Mouse (Mus musculus): ENCODE data around the gene Cdc42se2. TPM values are rescaled to one million over a fixed set of nuclear protein-coding genes. Genes with fewer than 3 reads are reported as not detected.

The Cdc42se2 gene
- polyA plus RNA-seq, 1 experiment from 2014 or later = 136 TPM

DNA sequence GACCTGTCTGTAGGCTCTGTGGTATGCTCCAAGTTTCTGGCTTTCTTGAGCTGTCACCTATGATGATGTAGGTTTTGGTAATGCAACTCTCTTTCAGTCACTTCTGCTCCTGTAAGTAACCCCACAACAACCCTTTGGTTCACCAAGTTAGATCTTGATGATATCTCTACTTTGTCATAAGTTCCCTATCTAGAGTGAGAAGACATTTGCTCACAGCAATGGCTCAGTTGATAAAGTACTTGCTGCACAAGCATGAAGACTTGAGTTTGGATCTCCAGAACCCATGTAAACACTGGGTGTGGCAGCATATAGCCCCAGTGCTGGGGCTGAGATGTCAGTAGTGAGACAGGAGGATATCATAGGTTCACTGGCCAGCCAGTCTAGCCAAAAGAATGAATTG is 28.2 kb upstream of the Cdc42se2 start:
- H3K4me1 ChIP-seq (ENCODE audit: control insufficient read depth, insufficient read depth, low read depth, low read length) = peaks cover 5% of the 10 kb centered on the region
- no peaks in the 10 kb centered on the region for H3K27me3 ChIP-seq (replicated peaks; ENCODE audit: control insufficient read depth, insufficient read depth, low read length)
- no peak overlapping the region for H3K4me2 ChIP-seq (ENCODE audit: low read length)
- no peak for ATAC-seq
- no peak overlapping the region for H3K9ac ChIP-seq (ENCODE audit: low read depth, low read length)
- H3K9me3 ChIP-seq (ENCODE audit: control insufficient read depth, low read length) = no peaks in the 10 kb centered on the region
- no peak overlapping the region for H3K27ac ChIP-seq (ENCODE audit: low read depth, low read length)
- no peak overlapping the region for H3K4me3 ChIP-seq (ENCODE audit: low read length)
- H3K36me3 ChIP-seq (ENCODE audit: control insufficient read depth, insufficient read depth, low read length) = no peaks in the 10 kb centered on the region

DNA sequence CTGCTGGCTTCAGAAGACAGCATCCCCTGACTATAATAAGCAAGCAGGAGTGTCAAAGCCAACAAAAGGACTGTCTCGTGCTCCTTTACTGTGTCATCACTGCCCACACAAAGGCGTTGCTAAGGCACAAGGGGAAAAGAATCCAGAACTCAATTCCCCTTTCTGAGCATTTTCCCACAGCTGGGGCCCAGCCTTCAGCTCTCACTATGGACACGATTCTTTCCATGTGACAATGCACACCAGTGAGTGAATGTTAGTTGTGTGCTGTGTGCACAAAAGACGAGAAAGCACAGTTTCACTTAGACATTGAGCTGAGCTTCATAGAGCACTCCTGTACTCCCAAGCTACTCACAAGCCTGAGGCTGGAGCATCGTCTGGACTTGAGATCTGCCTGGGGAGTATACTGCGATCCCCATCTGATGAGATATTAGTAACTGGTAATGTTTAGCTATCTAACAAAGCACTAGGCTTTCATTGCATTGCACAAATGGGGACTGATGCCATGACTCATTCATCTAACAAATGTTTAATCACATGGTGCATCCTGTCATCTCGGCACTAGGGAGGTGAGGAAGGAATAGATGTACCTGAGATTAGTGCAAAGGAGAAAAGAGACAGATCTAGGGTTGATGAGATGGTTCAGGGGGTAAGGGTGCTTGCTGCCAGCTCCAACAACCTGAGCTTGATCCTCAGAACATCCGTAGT is 25.5 kb upstream of the Cdc42se2 start:
- no peaks in the 10 kb centered on the region for H3K36me3 ChIP-seq (ENCODE audit: control insufficient read depth, insufficient read depth, low read length)

DNA sequence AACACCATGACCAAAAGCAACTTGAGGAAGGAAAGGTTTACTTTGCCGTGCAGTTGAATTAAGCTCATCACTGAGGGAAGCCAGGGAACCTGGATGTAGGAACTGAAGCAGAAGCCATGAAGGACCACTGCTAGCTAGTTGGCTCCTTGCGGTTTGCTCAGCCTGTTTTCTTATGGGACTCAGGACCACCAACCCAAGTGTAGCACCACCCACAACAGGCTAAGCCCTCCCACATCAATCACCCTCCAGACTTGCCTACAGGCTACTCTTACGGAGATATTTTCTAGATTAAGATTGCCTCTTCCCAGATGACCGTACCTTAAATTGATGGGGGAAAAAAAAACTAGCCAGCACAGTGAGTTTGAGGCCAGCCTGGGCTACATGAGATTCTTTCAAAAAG is 24.8 kb upstream of the Cdc42se2 start:
- H3K9ac ChIP-seq (ENCODE audit: low read depth, low read length) = no peak overlapping the region
- no peak overlapping the region for H3K27ac ChIP-seq (ENCODE audit: low read depth, low read length)
- no peaks in the 10 kb centered on the region for H3K27me3 ChIP-seq (replicated peaks; ENCODE audit: control insufficient read depth, insufficient read depth, low read length)
- H3K4me3 ChIP-seq (ENCODE audit: low read length) = no peak overlapping the region
- no peak for ATAC-seq
- no peaks in the 10 kb centered on the region for H3K36me3 ChIP-seq (ENCODE audit: control insufficient read depth, insufficient read depth, low read length)
- H3K4me2 ChIP-seq (ENCODE audit: low read length) = no peak overlapping the region
- H3K9me3 ChIP-seq (ENCODE audit: control insufficient read depth, low read length) = no peaks in the 10 kb centered on the region
- peaks cover 5% of the 10 kb centered on the region for H3K4me1 ChIP-seq (ENCODE audit: control insufficient read depth, insufficient read depth, low read depth, low read length)
- WGBS = 26% methylated on average over 4 of the region's 4 CpGs

More for the DNA sequence above, 25.5 kb upstream of the Cdc42se2 start:
- H3K27me3 ChIP-seq (replicated peaks; ENCODE audit: control insufficient read depth, insufficient read depth, low read length) = no peaks in the 10 kb centered on the region
- H3K4me3 ChIP-seq (ENCODE audit: low read length) = no peak overlapping the region
- H3K4me1 ChIP-seq (ENCODE audit: control insufficient read depth, insufficient read depth, low read depth, low read length) = peaks cover 5% of the 10 kb centered on the region
- peak; percentile 60; the same call in 1 of the 2 replicates for ATAC-seq
- H3K4me2 ChIP-seq (ENCODE audit: low read length) = no peak overlapping the region
- no peaks in the 10 kb centered on the region for H3K9me3 ChIP-seq (ENCODE audit: control insufficient read depth, low read length)
- 21% methylated on average over 8 of the region's 8 CpGs for WGBS
- no peak overlapping the region for H3K9ac ChIP-seq (ENCODE audit: low read depth, low read length)
- no peak overlapping the region for H3K27ac ChIP-seq (ENCODE audit: low read depth, low read length)

DNA sequence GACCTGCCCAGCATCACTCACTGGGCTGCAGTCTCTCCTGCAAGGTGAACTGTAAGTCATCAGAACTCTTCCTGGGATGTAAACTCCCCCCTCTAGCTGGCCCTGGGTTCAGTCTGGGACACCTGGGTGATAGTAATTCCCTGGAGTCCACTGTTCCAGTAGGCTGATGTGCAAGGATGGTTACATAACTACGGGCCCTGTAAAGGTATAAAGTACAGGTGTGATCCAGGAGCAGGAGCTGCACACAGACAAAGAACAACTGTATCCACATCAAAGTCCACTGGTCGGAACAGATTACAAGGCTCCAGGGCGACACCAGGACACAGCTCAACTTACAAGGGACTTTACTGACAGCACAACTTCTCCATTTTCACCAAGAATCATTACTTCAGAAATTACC is 23.6 kb upstream of the Cdc42se2 start:
- no peak for ATAC-seq
- Histone ChIP-seq H3K36me3 (ENCODE audit: control insufficient read depth, insufficient read depth, low read length) (no peaks in the 10 kb centered on the region), H3K4me1 (ENCODE audit: control insufficient read depth, insufficient read depth, low read depth, low read length) (peaks cover 5% of the 10 kb centered on the region), H3K4me2 (ENCODE audit: low read length) (no peak overlapping the region), H3K9me3 (ENCODE audit: control insufficient read depth, low read length) (no peaks in the 10 kb centered on the region), H3K4me3 (ENCODE audit: low read length) (no peak overlapping the region), H3K27ac (ENCODE audit: low read depth, low read length) (no peak overlapping the region), H3K27me3 (replicated peaks; ENCODE audit: control insufficient read depth, insufficient read depth, low read length) (no peaks in the 10 kb centered on the region), H3K9ac (ENCODE audit: low read depth, low read length) (no peak overlapping the region)
- 90% methylated on average over 3 of the region's 3 CpGs for WGBS

DNA sequence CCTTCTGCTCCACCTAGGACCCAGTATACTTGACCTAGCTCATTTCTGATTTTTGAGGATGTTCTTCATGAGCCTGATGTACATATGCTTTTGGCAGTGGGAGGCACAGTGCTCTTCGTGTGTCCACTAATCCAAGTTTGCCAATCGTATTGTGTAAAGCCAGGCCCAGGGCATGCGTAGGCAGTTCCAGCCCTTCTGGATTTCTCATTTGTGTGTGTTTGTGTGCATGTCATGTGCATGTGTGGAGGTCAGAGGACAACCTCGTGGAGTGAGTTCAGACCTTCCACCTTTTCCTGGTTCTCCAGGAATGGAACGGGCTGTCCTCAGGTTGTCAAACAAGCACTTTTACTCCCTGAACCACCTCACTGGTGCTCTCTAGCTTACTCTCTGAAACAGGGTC is 22.1 kb upstream of the Cdc42se2 start:
- Histone ChIP-seq H3K4me3 (ENCODE audit: low read length) (no peak overlapping the region), H3K36me3 (ENCODE audit: control insufficient read depth, insufficient read depth, low read length) (no peaks in the 10 kb centered on the region), H3K27me3 (replicated peaks; ENCODE audit: control insufficient read depth, insufficient read depth, low read length) (no peaks in the 10 kb centered on the region), H3K4me2 (ENCODE audit: low read length) (no peak overlapping the region), H3K4me1 (ENCODE audit: control insufficient read depth, insufficient read depth, low read depth, low read length) (peaks cover 5% of the 10 kb centered on the region), H3K9ac (ENCODE audit: low read depth, low read length) (no peak overlapping the region), H3K27ac (ENCODE audit: low read depth, low read length) (no peak overlapping the region), H3K9me3 (ENCODE audit: control insufficient read depth, low read length) (no peaks in the 10 kb centered on the region)
- WGBS = 89% methylated on average over 5 of the region's 5 CpGs
- no peak for ATAC-seq

DNA sequence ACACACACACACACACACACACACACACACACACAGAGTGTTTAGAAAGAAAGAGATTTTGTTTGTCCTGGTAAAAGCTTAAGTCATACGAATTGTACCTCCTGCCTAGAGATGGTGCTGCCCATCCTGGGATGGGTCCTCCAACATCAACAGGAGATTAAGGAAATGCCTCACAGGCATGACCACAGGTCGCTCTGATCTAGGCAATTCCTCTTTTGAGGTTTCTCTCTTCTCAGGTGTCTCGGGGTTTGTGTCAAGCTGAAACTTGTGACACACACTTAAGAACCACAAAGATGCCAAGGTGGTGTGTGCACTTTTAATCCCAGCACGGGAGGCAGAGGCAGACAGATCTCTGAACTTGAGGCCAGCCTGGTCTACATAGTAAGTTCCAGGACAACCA is 20.7 kb upstream of the Cdc42se2 start:
- H3K36me3 ChIP-seq (ENCODE audit: control insufficient read depth, insufficient read depth, low read length) = no peaks in the 10 kb centered on the region
- 91% methylated on average over 4 of the region's 4 CpGs for WGBS
- ATAC-seq = no peak

DNA sequence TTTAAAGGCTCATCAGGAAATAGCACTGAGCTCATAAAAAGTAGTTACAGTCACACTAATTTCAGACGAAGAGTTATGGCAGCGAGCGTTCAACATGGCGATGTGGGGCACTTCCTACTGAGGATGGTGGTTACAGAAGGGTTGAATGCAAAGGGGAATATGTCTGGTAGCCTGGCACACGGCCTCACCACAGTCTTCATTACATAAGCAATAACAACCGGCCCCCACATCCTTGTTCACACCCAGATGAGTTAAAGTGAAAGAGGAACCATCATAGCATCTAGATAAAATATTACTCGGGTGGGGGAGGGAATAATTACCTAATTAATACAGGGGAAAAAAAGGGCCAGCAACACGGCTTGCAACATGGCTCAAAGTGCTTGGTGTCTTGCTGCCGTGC is 20.2 kb upstream of the Cdc42se2 start:
- Histone ChIP-seq H3K4me3 (ENCODE audit: low read length) (no peak overlapping the region), H3K27ac (ENCODE audit: low read depth, low read length) (no peak overlapping the region), H3K36me3 (ENCODE audit: control insufficient read depth, insufficient read depth, low read length) (no peaks in the 10 kb centered on the region), H3K27me3 (replicated peaks; ENCODE audit: control insufficient read depth, insufficient read depth, low read length) (no peaks in the 10 kb centered on the region), H3K9ac (ENCODE audit: low read depth, low read length) (no peak overlapping the region), H3K4me1 (ENCODE audit: control insufficient read depth, insufficient read depth, low read depth, low read length) (no peaks in the 10 kb centered on the region; the same call in none of the 2 replicates), H3K4me2 (ENCODE audit: low read length) (no peak overlapping the region), H3K9me3 (ENCODE audit: control insufficient read depth, low read length) (no peaks in the 10 kb centered on the region)
- ATAC-seq = no peak
- WGBS = 87% methylated on average over 9 of the region's 9 CpGs

More for the DNA sequence above, 20.7 kb upstream of the Cdc42se2 start:
- Histone ChIP-seq H3K27ac (ENCODE audit: low read depth, low read length) (no peak overlapping the region), H3K4me2 (ENCODE audit: low read length) (no peak overlapping the region), H3K27me3 (replicated peaks; ENCODE audit: control insufficient read depth, insufficient read depth, low read length) (no peaks in the 10 kb centered on the region), H3K9ac (ENCODE audit: low read depth, low read length) (no peak overlapping the region), H3K9me3 (ENCODE audit: control insufficient read depth, low read length) (no peaks in the 10 kb centered on the region), H3K4me3 (ENCODE audit: low read length) (no peak overlapping the region), H3K4me1 (ENCODE audit: control insufficient read depth, insufficient read depth, low read depth, low read length) (peaks cover 4% of the 10 kb centered on the region)

DNA sequence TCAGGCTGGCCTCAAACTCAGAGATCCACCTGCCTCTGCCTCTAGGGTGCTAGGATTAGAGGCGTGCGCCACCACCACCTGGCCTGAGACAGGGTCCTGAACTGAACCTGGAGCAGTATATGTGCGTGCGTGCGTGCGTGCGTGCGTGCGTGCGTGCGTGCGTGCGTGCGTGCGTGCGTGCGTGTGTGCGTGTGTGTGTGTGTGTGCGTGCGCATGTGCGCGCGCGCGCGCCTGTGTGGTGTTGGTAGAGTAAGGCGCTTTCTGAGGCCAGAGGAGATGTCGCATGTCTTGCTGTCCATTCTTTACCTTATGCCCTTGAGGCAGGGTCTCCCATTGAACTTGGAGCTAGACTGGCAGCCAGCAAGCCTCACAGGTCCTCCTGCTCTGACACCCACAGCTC is 19.4 kb upstream of the Cdc42se2 start:
- H3K4me3 ChIP-seq (ENCODE audit: low read length) = no peak overlapping the region

DNA sequence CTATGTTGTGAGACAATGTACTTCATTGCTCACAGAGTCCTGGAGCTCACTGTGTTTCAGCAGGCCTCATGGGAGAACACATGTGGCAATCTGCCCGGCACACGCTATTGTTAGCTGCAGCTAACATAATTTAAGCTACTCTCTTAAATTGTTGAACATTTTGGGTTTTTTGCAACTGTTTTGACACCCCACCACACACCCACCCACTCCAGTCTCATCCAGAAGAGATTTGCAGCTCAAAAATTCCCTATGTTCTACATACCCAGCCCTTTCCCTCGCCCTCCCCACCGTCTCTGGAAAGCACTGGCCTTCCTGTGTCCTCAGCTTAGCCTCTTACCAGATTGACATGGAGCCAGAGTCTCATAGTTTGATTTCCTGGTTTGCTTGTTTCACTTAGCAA is 17.7 kb upstream of the Cdc42se2 start:
- H3K27ac ChIP-seq (ENCODE audit: low read depth, low read length) = no peak overlapping the region
- WGBS = 78% methylated on average over 4 of the region's 4 CpGs
- H3K4me1 ChIP-seq (ENCODE audit: control insufficient read depth, insufficient read depth, low read depth, low read length) = no peaks in the 10 kb centered on the region
- no peak overlapping the region for H3K4me2 ChIP-seq (ENCODE audit: low read length)
- H3K36me3 ChIP-seq (ENCODE audit: control insufficient read depth, insufficient read depth, low read length) = no peaks in the 10 kb centered on the region
- no peaks in the 10 kb centered on the region for H3K9me3 ChIP-seq (ENCODE audit: control insufficient read depth, low read length)
- no peak overlapping the region for H3K9ac ChIP-seq (ENCODE audit: low read depth, low read length)
- no peak for ATAC-seq
- no peaks in the 10 kb centered on the region for H3K27me3 ChIP-seq (replicated peaks; ENCODE audit: control insufficient read depth, insufficient read depth, low read length)
- no peak overlapping the region for H3K4me3 ChIP-seq (ENCODE audit: low read length)

More for the DNA sequence above, 19.4 kb upstream of the Cdc42se2 start:
- no peak for ATAC-seq
- Histone ChIP-seq H3K27ac (ENCODE audit: low read depth, low read length) (no peak overlapping the region), H3K9ac (ENCODE audit: low read depth, low read length) (no peak overlapping the region), H3K4me2 (ENCODE audit: low read length) (no peak overlapping the region), H3K27me3 (replicated peaks; ENCODE audit: control insufficient read depth, insufficient read depth, low read length) (no peaks in the 10 kb centered on the region), H3K36me3 (ENCODE audit: control insufficient read depth, insufficient read depth, low read length) (no peaks in the 10 kb centered on the region), H3K9me3 (ENCODE audit: control insufficient read depth, low read length) (no peaks in the 10 kb centered on the region), H3K4me1 (ENCODE audit: control insufficient read depth, insufficient read depth, low read depth, low read length) (no peaks in the 10 kb centered on the region)
- WGBS = 97% methylated on average over 28 of the region's 28 CpGs
